Mouse (Mus musculus) heart, postnatal 14 days (tissue): ENCODE measurements around the gene Ugt1a2. TPM values are rescaled to one million over a fixed set of nuclear protein-coding genes. Genes with fewer than 3 reads are reported as not detected.

Experiments used
- total RNA-seq, 2 experiments: library from RNA; stranded (reverse); gene quantifications; 2 replicates each; pipeline ENCODE4 v1.2.3; 2021

Gene Ugt1a2
- total RNA-seq, 2 experiments from 2014 or later, result not detected

Other genes starting within 250 kb of the Ugt1a2 start
- 10 to 100 TPM; 17.2 to 22.7 TPM for gene Usp40, start 192.1 kb upstream of the Ugt1a2 start, total RNA-seq
- gene Ugt1a10, start 145.2 kb upstream of the Ugt1a2 start, total RNA-seq, result not detected
- not detected for gene Ugt1a9, start 129.8 kb upstream of the Ugt1a2 start, total RNA-seq
- gene Ugt1a8, start 112.8 kb upstream of the Ugt1a2 start, total RNA-seq, result not detected
- gene Ugt1a7c, start 105.5 kb upstream of the Ugt1a2 start, total RNA-seq, result 1 to 10 TPM; 2.2 TPM
- gene Ugt1a6b, start 97.3 kb upstream of the Ugt1a2 start, total RNA-seq, result under 1 TPM; 0.34 to 0.96 TPM
- gene Ugt1a6a, start 65.8 kb upstream of the Ugt1a2 start, total RNA-seq, result 1 to 10 TPM; 3.8 to 5.7 TPM
- gene Ugt1a5, start 34.6 kb upstream of the Ugt1a2 start, total RNA-seq, result under 1 TPM; 0.34 to 0.50 TPM
- under 1 TPM; 0.45 to 0.56 TPM for gene Dnajb3, start 5.2 kb downstream of the Ugt1a2 start, total RNA-seq
- not detected for gene Ugt1a1, start 11.4 kb downstream of the Ugt1a2 start, total RNA-seq
- under 1 TPM; 0.07 to 0.15 TPM for gene Mroh2a, start 26.4 kb downstream of the Ugt1a2 start, total RNA-seq
- 10 to 100 TPM; 25.4 to 32.1 TPM for gene Hjurp, start 77.0 kb downstream of the Ugt1a2 start, total RNA-seq
- gene Trpm8, start 77.1 kb downstream of the Ugt1a2 start, total RNA-seq, result not detected
- not detected for gene Spp2, start 206.4 kb downstream of the Ugt1a2 start, total RNA-seq